ENCODE assay signal across 16 mouse cellular contexts in the genomic region with DNA sequence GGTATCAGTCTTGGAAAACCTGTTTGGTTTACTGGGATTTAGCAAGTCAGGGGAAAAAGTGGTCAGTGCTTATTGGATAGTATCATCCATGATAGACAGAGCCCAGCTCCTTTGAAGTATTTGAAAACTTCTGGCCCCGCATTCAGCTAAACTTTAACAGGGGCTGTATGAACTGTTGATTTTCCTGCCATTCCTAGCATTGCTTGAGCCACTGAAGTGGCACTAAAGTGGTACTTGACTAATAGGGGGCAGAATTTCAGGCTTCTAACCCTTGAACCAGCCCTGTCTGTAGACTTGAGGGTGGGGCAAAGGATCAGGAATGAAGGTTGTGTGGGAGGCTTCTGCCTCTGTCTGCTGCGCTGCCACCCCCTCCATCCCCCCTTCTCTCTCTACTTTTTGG. TPM values are rescaled to one million over a fixed set of nuclear protein-coding genes. Genes with fewer than 3 reads are reported as not detected.
DNase-seq lines count a peak whose midpoint lies in the region; ATAC-seq and TF ChIP-seq lines count a peak whose summit lies in the region.
"Had no signal": no experiment of that assay in that cellular context is flagged by ENCODE, and none has a peak within 500 bp of the region (broad histone marks: within the 10 kb centered on the region; RNA-seq: fewer than 3 reads in every experiment).

No protein-coding gene starts in this region.

- 46% methylated on average over 2 of the region's 2 CpGs for WGBS in heart, embryonic 15.5 days
- 57% methylated on average over 2 of the region's 2 CpGs for WGBS in lung, postnatal 0 days
- 87% methylated on average over 2 of the region's 2 CpGs for WGBS in neural tube, embryonic 15.5 days
- WGBS in forebrain, embryonic 14.5 days: 85% methylated on average over 2 of the region's 2 CpGs

- H3K9me3 ChIP-seq in heart, embryonic 15.5 days (replicated peaks): no peaks in the 10 kb centered on the region
- no peaks in the 10 kb centered on the region for H3K9me3 ChIP-seq in lung, postnatal 0 days (ENCODE audit: low read length)
- no peaks in the 10 kb centered on the region for H3K9me3 ChIP-seq in neural tube, embryonic 15.5 days (replicated peaks)
- no peaks in the 10 kb centered on the region for H3K9me3 ChIP-seq in forebrain, embryonic 14.5 days (replicated peaks; ENCODE audit: control insufficient read depth, low read length)
- H3K9me3 ChIP-seq: forebrain, embryonic 10.5 days; hindbrain, embryonic 12.5 days; midbrain, embryonic 13.5 days had no signal

- no peak for ATAC-seq in heart, embryonic 15.5 days (replicated peaks; ENCODE audit: insufficient number of reproducible peaks, insufficient read depth, low FRiP score, low read depth)
- ATAC-seq in Patski: peak; percentile 82
- ATAC-seq in lung, postnatal 0 days: peak; percentile 70
- no peak for ATAC-seq in neural tube, embryonic 15.5 days (ENCODE audit: low FRiP score)
- ATAC-seq in forebrain, embryonic 14.5 days: no peak
- ATAC-seq: midbrain, embryonic 13.5 days had no signal

- no peak for TF ChIP-seq CTCF in Patski (IDR thresholded peaks at IDR 0.05)
- TF ChIP-seq CTCF in lung, postnatal 0 days (IDR thresholded peaks at IDR 0.05): no peak

- H3K27me3 ChIP-seq in heart, embryonic 15.5 days: no peaks in the 10 kb centered on the region
- no peaks in the 10 kb centered on the region for H3K27me3 ChIP-seq in Patski
- no peaks in the 10 kb centered on the region for H3K27me3 ChIP-seq in lung, postnatal 0 days (replicated peaks; ENCODE audit: insufficient read depth, low read length)
- H3K27me3 ChIP-seq in neural tube, embryonic 15.5 days (replicated peaks): no peaks in the 10 kb centered on the region
- no peaks in the 10 kb centered on the region for H3K27me3 ChIP-seq in forebrain, embryonic 14.5 days (replicated peaks; ENCODE audit: control insufficient read depth, insufficient read depth, low read length)
- H3K27me3 ChIP-seq: hindbrain, embryonic 12.5 days; midbrain, embryonic 13.5 days had no signal

- in situ Hi-C loops in Patski (cut with MboI; ENCODE audit: low pct_unique_long_range_greater_than_20kb): loop anchor here (5.0 kb wide), 1 partner anchor 33 kb away; no protein-coding TSS in a partner anchor

- peak; percentile 81; the same call in 1 of the 2 replicates for TF ChIP-seq EP300 in lung, postnatal 0 days (IDR thresholded peaks at IDR 0.05)

- POLR2A ChIA-PET in Patski (lab: Charles Lee): no interaction called here

- peaks cover 2% of the 10 kb centered on the region; the same call in 1 of the 2 replicates for H3K4me1 ChIP-seq in heart, embryonic 15.5 days (replicated peaks)
- no peaks in the 10 kb centered on the region for H3K4me1 ChIP-seq in lung, postnatal 0 days (ENCODE audit: insufficient read depth, low read depth, low read length)
- H3K4me1 ChIP-seq in neural tube, embryonic 15.5 days: no peaks in the 10 kb centered on the region
- H3K4me1 ChIP-seq in forebrain, embryonic 14.5 days (ENCODE audit: control insufficient read depth, insufficient read depth, low read length): no peaks in the 10 kb centered on the region
- H3K4me1 ChIP-seq: hindbrain, embryonic 12.5 days; midbrain, embryonic 13.5 days had no signal

- no peaks in the 10 kb centered on the region for H3K36me3 ChIP-seq in heart, embryonic 15.5 days
- H3K36me3 ChIP-seq in lung, postnatal 0 days (ENCODE audit: insufficient read depth, low read length): no peaks in the 10 kb centered on the region
- no peaks in the 10 kb centered on the region for H3K36me3 ChIP-seq in neural tube, embryonic 15.5 days
- H3K36me3 ChIP-seq in forebrain, embryonic 14.5 days (ENCODE audit: control insufficient read depth, insufficient read depth, low read length): no peaks in the 10 kb centered on the region
- H3K36me3 ChIP-seq: forebrain, embryonic 10.5 days; hindbrain, embryonic 12.5 days; midbrain, embryonic 13.5 days had no signal

- no peak for DNase-seq in heart, adult 18-20 months
- no peak for DNase-seq in Patski (ENCODE audit: low read depth, low spot score)
- DNase-seq in kidney, adult 9 months: peak; percentile 76
- peak; percentile 64 for DNase-seq in lung, postnatal 0 days (ENCODE audit: low spot score)
- DNase-seq in forebrain, embryonic 14.5 days (ENCODE audit: low spot score): no peak
- no peak for DNase-seq in layer of hippocampus, postnatal 25 days (ENCODE audit: extremely low spot score in 1 of 2, low spot score in 1 of 2)
- DNase-seq: adrenal gland, adult 2 months; cerebellum, postnatal 25 days; retina, postnatal 1 day; spleen, adult 18-20 months had no signal

- CTCF ChIA-PET in Patski (lab: Charles Lee): interaction anchor here (1.0 to 2.0 kb wide), 2 partner anchors 23 to 34 kb away, joined by 3 to 5 read pairs; no protein-coding TSS in a partner anchor

- peak overlapping the region; percentile 43 for H3K4me2 ChIP-seq in heart, embryonic 15.5 days
- H3K4me2 ChIP-seq in lung, postnatal 0 days (replicated peaks; ENCODE audit: low read depth, low read length): peak overlapping the region; percentile 39
- H3K4me2 ChIP-seq in neural tube, embryonic 15.5 days: no peak overlapping the region
- H3K4me2 ChIP-seq in forebrain, embryonic 14.5 days (ENCODE audit: low read length): no peak overlapping the region
- H3K4me2 ChIP-seq: midbrain, embryonic 13.5 days had no signal

- H3K4me3 ChIP-seq in heart, embryonic 15.5 days: peak overlapping the region; percentile 11
- H3K4me3 ChIP-seq in lung, postnatal 0 days (ENCODE audit: low read depth, low read length): 0 out of 2 replicates have a peak overlapping the region, but pooled peaks have one; percentile 10
- H3K4me3 ChIP-seq in neural tube, embryonic 15.5 days (replicated peaks): no peak overlapping the region
- H3K4me3 ChIP-seq in forebrain, embryonic 14.5 days (ENCODE audit: low read depth, low read length): no peak overlapping the region
- H3K4me3 ChIP-seq: forebrain, embryonic 10.5 days; hindbrain, embryonic 12.5 days; midbrain, embryonic 13.5 days had no signal

- no peak overlapping the region for H3K27ac ChIP-seq in heart, embryonic 15.5 days
- peak overlapping the region; percentile 62 for H3K27ac ChIP-seq in lung, postnatal 0 days (ENCODE audit: low read length)
- H3K27ac ChIP-seq in neural tube, embryonic 15.5 days (replicated peaks): no peak overlapping the region
- no peak overlapping the region for H3K27ac ChIP-seq in forebrain, embryonic 14.5 days (ENCODE audit: low read depth, low read length)
- H3K27ac ChIP-seq: forebrain, embryonic 10.5 days; hindbrain, embryonic 12.5 days; midbrain, embryonic 13.5 days; stomach, postnatal 0 days had no signal

- no peak overlapping the region for H3K9ac ChIP-seq in heart, embryonic 15.5 days
- no peak overlapping the region for H3K9ac ChIP-seq in lung, postnatal 0 days (replicated peaks; ENCODE audit: low read depth)
- no peak overlapping the region for H3K9ac ChIP-seq in neural tube, embryonic 15.5 days (replicated peaks)
- H3K9ac ChIP-seq in forebrain, embryonic 14.5 days (ENCODE audit: low read length): no peak overlapping the region
- H3K9ac ChIP-seq: hindbrain, embryonic 12.5 days; midbrain, embryonic 13.5 days had no signal

RNA-seq across cellular contexts. Expression of a gene that starts 3.2 kb away (rescaled TPM):
- polyA plus RNA-seq in heart, embryonic 15.5 days (2015; fragmentation: Nextera tagmentation; extraction: Ambion mirVana): 172 and 194 TPM in 2 replicates
- total RNA-seq in heart, adult 18-20 months (2021): 100 to 1,000 TPM; 103 to 114 TPM
- polyA plus RNA-seq in Patski (2021): 459 TPM
- polyA plus RNA-seq in lung, postnatal 0 days (2015; fragmentation: Nextera tagmentation; extraction: Ambion mirVana): 293 and 316 TPM in 2 replicates
- 39.5 and 66.4 TPM in 2 replicates for polyA plus RNA-seq in neural tube, embryonic 15.5 days (2015; fragmentation: Nextera tagmentation; extraction: Ambion mirVana)
- polyA plus RNA-seq in forebrain, embryonic 14.5 days (2014; fragmentation: Nextera tagmentation; extraction: Ambion mirVana): 39.5 and 45.1 TPM in 2 replicates
- 10 to 100 TPM; 17.8 to 18.4 TPM for total RNA-seq in layer of hippocampus, postnatal 25 days (2021)

Comparison
In these comparisons a context has a peak if more than half of its experiments do, and no peak if none do; other contexts are left out.
1. ATAC-seq: peak in Patski (single experiment) and lung, postnatal 0 days (single experiment); none in heart, embryonic 15.5 days (single experiment), neural tube, embryonic 15.5 days (single experiment) and forebrain, embryonic 14.5 days (single experiment).
2. H3K4me2 ChIP-seq: peak in heart, embryonic 15.5 days (single experiment) and lung, postnatal 0 days (single experiment); none in neural tube, embryonic 15.5 days (single experiment) and forebrain, embryonic 14.5 days (single experiment).
3. H3K4me3 ChIP-seq: peak in heart, embryonic 15.5 days (single experiment) and lung, postnatal 0 days (single experiment); none in neural tube, embryonic 15.5 days (single experiment) and forebrain, embryonic 14.5 days (single experiment).
4. DNase-seq: peak in kidney, adult 9 months (single experiment) and lung, postnatal 0 days (single experiment); none in heart, adult 18-20 months (0 of 2), Patski (single experiment), forebrain, embryonic 14.5 days (single experiment) and layer of hippocampus, postnatal 25 days (0 of 2).